Mouse (Mus musculus): ENCODE data around the gene Acvr1. TPM values are rescaled to one million over a fixed set of nuclear protein-coding genes. Genes with fewer than 3 reads are reported as not detected.

Gene Acvr1
- polyA plus RNA-seq, 1 experiment from 2014 or later = 8.0 TPM

DNA sequence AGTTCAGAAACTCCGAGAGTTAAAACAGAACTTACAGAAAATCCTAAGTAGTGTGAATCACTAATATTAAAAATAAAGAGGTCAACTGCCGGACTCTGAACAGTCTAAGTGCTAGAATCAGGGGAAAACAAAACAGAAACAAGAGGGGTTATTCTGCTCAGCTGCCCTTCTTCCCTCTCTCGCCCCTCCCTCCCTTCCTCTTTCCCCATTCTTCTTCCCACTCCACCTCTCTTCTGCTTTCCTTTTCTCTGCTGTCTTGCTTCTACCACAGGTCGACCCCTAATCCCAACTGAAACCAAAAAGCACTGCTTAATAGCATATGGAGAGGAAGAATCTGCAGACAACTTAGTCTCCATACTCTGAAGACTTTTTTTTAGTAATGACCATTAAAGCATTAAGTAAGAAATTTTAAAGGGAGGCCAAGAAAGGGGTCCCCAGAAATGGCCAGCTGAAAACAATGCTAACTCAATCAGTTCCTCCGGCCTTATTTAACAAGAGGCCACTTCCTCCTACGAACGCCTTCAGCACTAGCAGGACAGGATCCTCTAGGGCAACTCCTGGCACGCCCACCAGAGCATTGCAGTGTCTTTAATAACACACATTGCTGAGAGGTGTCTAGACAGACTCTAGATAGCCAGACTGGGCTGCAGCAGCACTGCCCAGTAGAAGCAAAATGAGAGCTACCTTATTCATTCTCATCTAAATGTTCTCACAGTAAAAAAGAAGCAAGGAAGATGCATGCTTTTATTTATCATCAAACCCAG, 70.1 kb downstream of the Acvr1 start:
- no peak for ATAC-seq (replicated peaks; ENCODE audit: low FRiP score, low TSS enrichment, low read depth)
- WGBS = 62% methylated on average over 8 of the region's 8 CpGs

DNA sequence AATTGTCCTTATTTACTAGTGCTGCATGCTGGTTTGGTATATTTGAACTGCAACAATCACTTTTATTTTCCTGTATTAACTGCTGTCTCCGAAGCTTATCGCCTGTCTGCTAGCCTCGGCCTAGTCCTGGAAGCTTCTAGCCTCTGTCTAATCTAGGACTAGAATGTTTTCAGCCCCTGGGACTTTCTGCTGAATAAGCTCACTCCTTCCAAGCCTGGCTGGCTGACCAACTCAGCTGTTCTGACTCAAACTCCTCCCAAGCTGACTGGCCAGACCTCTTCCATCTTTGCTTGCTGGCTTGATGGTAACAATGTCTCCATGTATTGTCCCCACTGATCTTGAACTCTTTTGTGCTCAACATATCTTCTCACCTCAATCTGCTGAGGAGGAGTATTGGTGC, 71.7 kb downstream of the Acvr1 start:
- 91% methylated on average over 3 of the region's 3 CpGs for WGBS
- Histone ChIP-seq H3K4me2 (ENCODE audit: low read length) (no peak overlapping the region), H3K9ac (ENCODE audit: low read length) (no peak overlapping the region), H3K27ac (ENCODE audit: low read depth) (no peak overlapping the region), H3K4me3 (ENCODE audit: low read depth, low read length) (no peak overlapping the region), H3K27me3 (replicated peaks; ENCODE audit: control insufficient read depth, insufficient read depth, low read length) (no peaks in the 10 kb centered on the region), H3K9me3 (ENCODE audit: control insufficient read depth, low read length) (0 out of 2 replicates have a peak, but pooled peaks cover 3% of the 10 kb centered on the region), H3K36me3 (ENCODE audit: control insufficient read depth, insufficient read depth, low read length) (no peaks in the 10 kb centered on the region), H3K4me1 (replicated peaks; ENCODE audit: control insufficient read depth, insufficient read depth, low read length) (peaks cover 2% of the 10 kb centered on the region; the same call in 1 of the 2 replicates)
- no peak for ATAC-seq (replicated peaks; ENCODE audit: low FRiP score, low TSS enrichment, low read depth)
- DNase-seq (ENCODE audit: low spot score) = no peak

More for the DNA sequence above, 70.1 kb downstream of the Acvr1 start:
- Histone ChIP-seq H3K9me3 (ENCODE audit: control insufficient read depth, low read length) (0 out of 2 replicates have a peak, but pooled peaks cover 3% of the 10 kb centered on the region), H3K27me3 (replicated peaks; ENCODE audit: control insufficient read depth, insufficient read depth, low read length) (no peaks in the 10 kb centered on the region), H3K4me3 (ENCODE audit: low read depth, low read length) (no peak overlapping the region), H3K27ac (ENCODE audit: low read depth) (no peak overlapping the region), H3K36me3 (ENCODE audit: control insufficient read depth, insufficient read depth, low read length) (no peaks in the 10 kb centered on the region), H3K9ac (ENCODE audit: low read length) (no peak overlapping the region), H3K4me1 (replicated peaks; ENCODE audit: control insufficient read depth, insufficient read depth, low read length) (peaks cover 2% of the 10 kb centered on the region; the same call in 1 of the 2 replicates), H3K4me2 (ENCODE audit: low read length) (no peak overlapping the region)
- DNase-seq (ENCODE audit: low spot score) = no peak

DNA sequence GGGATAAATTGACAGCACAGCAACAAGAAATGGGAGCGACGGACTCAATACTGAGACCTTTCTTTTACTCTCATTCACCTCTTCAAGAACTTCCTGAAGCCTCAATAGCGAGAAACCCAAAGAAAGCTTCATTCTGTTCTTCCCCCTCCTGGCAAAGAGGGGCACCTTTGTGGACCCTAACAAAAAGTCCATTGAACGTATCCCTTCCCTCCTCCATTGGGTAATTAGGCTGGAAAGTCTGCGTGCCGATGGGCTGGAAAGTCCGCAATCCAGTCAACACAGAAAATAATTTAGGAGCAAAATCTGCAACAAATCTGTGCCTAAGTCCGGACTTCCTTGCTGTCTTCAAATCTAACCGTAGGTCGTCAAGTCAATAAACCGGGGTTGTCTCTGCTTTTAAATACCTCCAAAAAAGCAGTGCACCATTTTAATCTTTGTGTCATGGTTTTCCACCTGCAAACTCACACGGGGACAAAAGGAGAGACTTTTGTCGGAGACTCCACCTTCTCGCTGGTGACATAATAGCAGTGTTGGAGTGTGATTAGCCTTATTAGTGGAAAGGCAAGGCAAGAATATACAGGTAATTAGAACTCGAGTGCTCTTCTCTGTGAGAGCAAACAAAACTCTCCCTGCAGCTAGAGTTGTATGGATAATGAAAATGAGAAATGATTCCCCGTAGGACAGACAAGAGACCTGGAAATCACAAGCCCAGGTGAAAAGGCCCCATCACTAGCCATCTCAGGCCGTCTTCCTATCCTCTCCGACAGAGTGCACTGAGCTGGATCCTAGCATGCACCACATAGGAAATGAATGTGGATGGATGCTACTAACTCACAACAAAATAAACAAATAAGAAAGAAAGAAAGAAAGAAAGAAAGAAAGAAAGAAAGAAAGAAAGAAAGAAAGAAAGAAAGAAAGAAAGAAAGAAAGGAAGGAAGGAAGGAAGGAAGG, 73.0 kb downstream of the Acvr1 start:
- H3K27me3 ChIP-seq (replicated peaks; ENCODE audit: control insufficient read depth, insufficient read depth, low read length) = no peaks in the 10 kb centered on the region
- 80% methylated on average over 18 of the region's 18 CpGs for WGBS
- no peak for DNase-seq (ENCODE audit: low spot score)
- H3K9me3 ChIP-seq (ENCODE audit: control insufficient read depth, low read length) = 0 out of 2 replicates have a peak, but pooled peaks cover 3% of the 10 kb centered on the region
- no peak overlapping the region for H3K4me2 ChIP-seq (ENCODE audit: low read length)
- no peak overlapping the region for H3K9ac ChIP-seq (ENCODE audit: low read length)
- no peak overlapping the region for H3K27ac ChIP-seq (ENCODE audit: low read depth)
- peaks cover 2% of the 10 kb centered on the region; the same call in 1 of the 2 replicates for H3K4me1 ChIP-seq (replicated peaks; ENCODE audit: control insufficient read depth, insufficient read depth, low read length)
- H3K4me3 ChIP-seq (ENCODE audit: low read depth, low read length) = no peak overlapping the region
- ATAC-seq (replicated peaks; ENCODE audit: low FRiP score, low TSS enrichment, low read depth) = no peak
- H3K36me3 ChIP-seq (ENCODE audit: control insufficient read depth, insufficient read depth, low read length) = no peaks in the 10 kb centered on the region

DNA sequence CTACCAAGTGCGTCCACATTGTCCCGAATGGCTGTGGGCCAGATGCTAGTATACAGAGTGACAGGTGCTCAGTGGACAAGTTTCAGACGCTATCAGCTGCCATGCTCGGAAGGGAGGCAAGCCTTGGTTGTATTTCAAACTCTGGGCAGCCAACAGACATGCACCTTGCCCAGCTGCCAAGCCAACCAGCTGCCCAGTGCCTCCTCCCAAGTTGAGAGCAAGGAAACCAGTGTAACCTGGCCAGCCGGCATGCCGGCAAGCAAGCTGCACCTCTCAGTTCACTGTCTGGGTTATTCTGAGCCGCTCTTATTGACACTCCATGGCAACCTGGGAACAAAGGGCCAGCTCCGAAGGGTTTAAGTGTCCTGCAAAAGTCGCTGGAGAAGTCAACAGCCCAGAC, 77.7 kb downstream of the Acvr1 start:
- Histone ChIP-seq H3K27me3 (replicated peaks; ENCODE audit: control insufficient read depth, insufficient read depth, low read length) (no peaks in the 10 kb centered on the region), H3K9me3 (ENCODE audit: control insufficient read depth, low read length) (no peaks in the 10 kb centered on the region), H3K4me3 (ENCODE audit: low read depth, low read length) (no peak overlapping the region), H3K4me2 (ENCODE audit: low read length) (no peak overlapping the region), H3K27ac (ENCODE audit: low read depth) (no peak overlapping the region), H3K36me3 (ENCODE audit: control insufficient read depth, insufficient read depth, low read length) (no peaks in the 10 kb centered on the region), H3K4me1 (replicated peaks; ENCODE audit: control insufficient read depth, insufficient read depth, low read length) (peaks cover 23% of the 10 kb centered on the region), H3K9ac (ENCODE audit: low read length) (no peak overlapping the region)
- no peak for ATAC-seq (replicated peaks; ENCODE audit: low FRiP score, low TSS enrichment, low read depth)
- DNase-seq (ENCODE audit: low spot score) = no peak
- 90% methylated on average over 9 of the region's 9 CpGs for WGBS

DNA sequence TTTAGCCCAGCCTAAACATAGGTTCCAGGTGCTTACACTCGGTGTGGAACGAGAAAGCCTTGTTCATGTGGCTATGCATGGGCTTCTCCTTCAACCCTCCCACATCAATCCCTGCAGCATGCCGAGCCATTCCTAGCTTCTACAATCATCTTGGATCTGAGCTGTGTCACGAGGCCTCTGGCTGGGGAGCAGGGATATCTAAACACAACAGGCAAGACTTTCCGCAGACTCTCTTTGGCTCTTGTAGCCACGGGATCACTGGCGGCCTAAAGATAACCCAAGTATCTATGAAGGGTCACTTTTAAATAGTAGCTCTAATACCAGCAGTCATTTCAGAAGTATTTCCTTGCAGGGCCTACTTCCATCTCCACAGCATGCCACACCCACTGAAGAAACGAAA, 78.6 kb downstream of the Acvr1 start:
- H3K27me3 ChIP-seq (replicated peaks; ENCODE audit: control insufficient read depth, insufficient read depth, low read length) = no peaks in the 10 kb centered on the region
- H3K4me2 ChIP-seq (ENCODE audit: low read length) = no peak overlapping the region
- 86% methylated on average over 8 of the region's 8 CpGs for WGBS
- no peak overlapping the region for H3K4me3 ChIP-seq (ENCODE audit: low read depth, low read length)
- ATAC-seq (replicated peaks; ENCODE audit: low FRiP score, low TSS enrichment, low read depth) (no peak), DNase-seq (ENCODE audit: low spot score) (no peak)
- no peak overlapping the region for H3K27ac ChIP-seq (ENCODE audit: low read depth)
- H3K36me3 ChIP-seq (ENCODE audit: control insufficient read depth, insufficient read depth, low read length) = no peaks in the 10 kb centered on the region
- H3K4me1 ChIP-seq (replicated peaks; ENCODE audit: control insufficient read depth, insufficient read depth, low read length) = peaks cover 24% of the 10 kb centered on the region
- H3K9me3 ChIP-seq (ENCODE audit: control insufficient read depth, low read length) = no peaks in the 10 kb centered on the region
- H3K9ac ChIP-seq (ENCODE audit: low read length) = no peak overlapping the region

DNA sequence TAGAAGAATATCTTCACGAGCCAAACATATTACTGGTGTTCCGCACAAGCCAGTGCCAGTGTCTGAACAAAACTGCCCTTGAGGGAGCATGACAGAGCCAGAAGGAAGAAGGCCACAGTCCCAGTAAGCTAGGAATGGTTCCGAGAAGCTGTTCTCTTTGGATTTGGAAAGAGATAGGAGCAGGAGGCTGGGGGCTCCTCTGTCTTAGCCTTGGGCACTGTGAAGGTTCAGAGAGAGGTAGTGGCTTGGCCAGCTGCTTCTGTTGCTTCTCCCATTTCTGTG, 79.7 kb downstream of the Acvr1 start:
- H3K36me3 ChIP-seq (ENCODE audit: control insufficient read depth, insufficient read depth, low read length) = no peaks in the 10 kb centered on the region
- DNase-seq (ENCODE audit: low spot score) = no peak
- no peaks in the 10 kb centered on the region for H3K9me3 ChIP-seq (ENCODE audit: control insufficient read depth, low read length)
- no peak overlapping the region for H3K4me2 ChIP-seq (ENCODE audit: low read length)
- WGBS = 77% methylated on average over 3 of the region's 3 CpGs
- H3K9ac ChIP-seq (ENCODE audit: low read length) = no peak overlapping the region
- H3K4me1 ChIP-seq (replicated peaks; ENCODE audit: control insufficient read depth, insufficient read depth, low read length) = peaks cover 24% of the 10 kb centered on the region
- H3K4me3 ChIP-seq (ENCODE audit: low read depth, low read length) = no peak overlapping the region
- H3K27me3 ChIP-seq (replicated peaks; ENCODE audit: control insufficient read depth, insufficient read depth, low read length) = no peaks in the 10 kb centered on the region
- H3K27ac ChIP-seq (ENCODE audit: low read depth) = no peak overlapping the region
- no peak for ATAC-seq (replicated peaks; ENCODE audit: low FRiP score, low TSS enrichment, low read depth)

DNA sequence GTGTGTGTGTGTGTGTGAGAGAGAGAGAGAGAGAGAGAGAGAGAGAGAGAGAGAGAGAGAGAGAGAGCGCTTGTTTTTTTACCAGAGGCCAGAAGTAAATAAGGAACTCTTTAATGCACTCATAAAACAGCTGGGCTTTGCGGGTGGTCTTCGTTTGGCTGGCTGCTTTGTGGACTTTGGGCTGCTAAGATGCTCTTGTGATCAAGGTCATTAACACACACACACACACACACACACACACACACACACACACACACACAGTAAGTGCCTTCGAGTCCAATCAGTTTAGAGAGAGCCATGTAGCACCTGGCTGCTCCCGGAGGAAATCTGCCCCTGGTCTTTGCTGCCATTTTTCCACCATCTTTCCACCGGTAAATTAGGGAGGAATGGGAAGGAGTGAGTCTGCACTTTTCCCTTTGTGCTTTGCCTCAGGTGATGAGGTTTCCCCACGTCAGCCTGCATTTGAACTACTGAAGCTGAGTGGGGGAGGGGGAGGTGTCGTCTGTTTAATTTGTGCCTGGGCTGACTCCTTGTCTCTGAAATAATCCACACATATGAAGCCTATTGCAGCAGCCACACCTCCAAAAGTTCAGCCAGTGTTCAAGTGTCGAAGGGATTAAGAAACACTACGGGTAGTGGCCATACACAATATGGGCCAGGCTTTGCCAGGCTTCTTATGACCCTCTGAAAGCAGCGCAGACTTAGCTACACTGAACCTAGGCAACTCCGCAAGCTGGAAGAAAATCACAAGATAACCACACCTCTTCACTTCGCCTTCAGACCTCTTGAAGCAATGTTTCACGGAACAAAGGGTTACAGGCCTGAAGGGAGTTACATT, 80.3 kb downstream of the Acvr1 start:
- Histone ChIP-seq H3K36me3 (ENCODE audit: control insufficient read depth, insufficient read depth, low read length) (no peaks in the 10 kb centered on the region), H3K27me3 (replicated peaks; ENCODE audit: control insufficient read depth, insufficient read depth, low read length) (no peaks in the 10 kb centered on the region), H3K4me3 (ENCODE audit: low read depth, low read length) (no peak overlapping the region), H3K4me2 (ENCODE audit: low read length) (no peak overlapping the region), H3K27ac (ENCODE audit: low read depth) (no peak overlapping the region), H3K4me1 (replicated peaks; ENCODE audit: control insufficient read depth, insufficient read depth, low read length) (peaks cover 24% of the 10 kb centered on the region), H3K9me3 (ENCODE audit: control insufficient read depth, low read length) (no peaks in the 10 kb centered on the region), H3K9ac (ENCODE audit: low read length) (no peak overlapping the region)
- WGBS = 58% methylated on average over 14 of the region's 14 CpGs
- ATAC-seq (replicated peaks; ENCODE audit: low FRiP score, low TSS enrichment, low read depth) (no peak), DNase-seq (ENCODE audit: low spot score) (no peak)

DNA sequence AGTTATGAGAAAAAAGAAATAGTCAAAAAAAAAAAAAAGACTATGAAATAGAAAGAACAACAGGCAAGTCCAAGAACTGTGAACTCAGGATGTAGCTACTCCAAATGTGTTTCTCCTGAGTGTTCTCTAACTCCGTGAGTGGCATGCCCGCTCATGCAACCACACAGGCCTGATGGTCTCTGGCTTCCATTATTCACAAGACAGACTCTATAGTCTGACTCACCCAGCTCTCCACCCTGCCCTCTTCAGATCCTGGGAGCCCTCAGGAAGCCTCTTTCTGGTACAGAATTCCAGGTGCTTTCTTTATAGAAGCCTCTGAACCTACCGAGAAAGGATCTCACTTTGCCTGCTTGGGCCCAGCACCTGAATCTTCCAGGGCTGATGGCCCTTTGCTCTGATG, 81.3 kb downstream of the Acvr1 start:
- no peak for ATAC-seq (replicated peaks; ENCODE audit: low FRiP score, low TSS enrichment, low read depth)
- Histone ChIP-seq H3K27ac (ENCODE audit: low read depth) (no peak overlapping the region), H3K36me3 (ENCODE audit: control insufficient read depth, insufficient read depth, low read length) (no peaks in the 10 kb centered on the region), H3K4me1 (replicated peaks; ENCODE audit: control insufficient read depth, insufficient read depth, low read length) (peaks cover 28% of the 10 kb centered on the region), H3K9me3 (ENCODE audit: control insufficient read depth, low read length) (no peaks in the 10 kb centered on the region), H3K4me3 (ENCODE audit: low read depth, low read length) (no peak overlapping the region), H3K4me2 (ENCODE audit: low read length) (no peak overlapping the region), H3K27me3 (replicated peaks; ENCODE audit: control insufficient read depth, insufficient read depth, low read length) (no peaks in the 10 kb centered on the region), H3K9ac (ENCODE audit: low read length) (no peak overlapping the region)
- WGBS = 83% methylated on average over 3 of the region's 3 CpGs
- no peak for DNase-seq (ENCODE audit: low spot score)

Measured in intestine, embryonic 14.5 days (tissue).